Mouse (Mus musculus) stomach, adult 2 months (tissue): ENCODE data around the gene Vwa3a. TPM values are rescaled to one million over a fixed set of nuclear protein-coding genes. Genes with fewer than 3 reads are reported as not detected.

ENCODE experiments used
- polyA plus RNA-seq: library from polyadenylated mRNA; depleted of rRNA; stranded (reverse); fragments of >200 nt; gene quantifications from 2 replicates; pipeline ENCODE4 v1.2.3, GENCODE M21; 2012; rRNA removed

The Vwa3a gene
- 0.10 and 0.35 TPM in 2 replicates for polyA plus RNA-seq

DNA sequence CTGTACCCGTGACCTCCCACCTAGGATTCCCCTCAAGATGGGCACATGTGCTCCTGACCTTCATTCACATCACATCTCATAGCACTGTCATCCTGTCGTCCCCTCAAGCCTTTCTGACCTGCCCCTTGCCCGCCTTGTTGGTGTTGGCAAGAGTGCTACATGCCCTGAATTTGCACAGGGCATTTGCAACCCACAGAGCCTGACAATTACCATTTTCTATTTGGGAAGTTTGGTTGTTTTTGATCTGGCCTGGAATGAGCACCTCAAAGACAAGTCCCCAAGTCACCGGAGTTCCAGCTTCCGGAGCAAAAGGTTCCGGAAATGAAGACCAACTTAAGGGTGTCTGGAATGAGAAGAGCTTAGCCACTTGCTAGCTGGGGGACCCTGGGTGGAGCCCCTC lies at the start of gene Vwa3a:
Vwa3a (plus strand) TSS at position 301 of the 400 bp plus-strand sequence.

DNA sequence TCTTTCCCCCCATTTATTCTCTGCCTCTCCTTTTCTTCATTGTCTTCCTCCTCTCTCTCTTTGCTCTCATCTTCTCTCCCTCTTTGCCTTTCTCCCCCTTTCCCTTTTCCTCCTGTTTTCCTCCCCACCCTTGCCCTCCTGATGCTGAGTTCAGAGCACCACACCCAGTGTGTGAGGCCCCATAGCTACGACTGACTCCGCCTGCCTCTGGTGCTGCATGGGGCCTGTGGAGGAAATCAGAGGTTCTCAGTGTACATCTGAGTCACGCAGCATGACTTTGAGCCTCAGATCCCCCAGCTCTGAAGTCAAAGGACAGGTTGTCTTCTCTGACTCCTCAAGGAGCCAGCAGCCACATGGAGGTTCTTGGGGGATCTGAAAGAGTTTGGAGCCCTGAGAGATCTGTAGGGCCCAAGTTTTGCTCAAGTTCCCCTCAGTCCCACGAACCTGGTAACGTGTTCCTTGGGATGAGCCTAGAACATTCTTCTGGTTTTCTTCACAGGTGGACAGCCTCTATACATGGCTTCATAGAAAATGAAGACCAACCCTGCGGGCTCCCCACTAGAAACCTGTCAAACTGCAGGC lies 72.8 kb downstream of the Vwa3a start, which contains the start of gene Gm5737:
Gm5737 (plus strand) TSS at position 532 of the 582 bp plus-strand sequence.

DNA sequence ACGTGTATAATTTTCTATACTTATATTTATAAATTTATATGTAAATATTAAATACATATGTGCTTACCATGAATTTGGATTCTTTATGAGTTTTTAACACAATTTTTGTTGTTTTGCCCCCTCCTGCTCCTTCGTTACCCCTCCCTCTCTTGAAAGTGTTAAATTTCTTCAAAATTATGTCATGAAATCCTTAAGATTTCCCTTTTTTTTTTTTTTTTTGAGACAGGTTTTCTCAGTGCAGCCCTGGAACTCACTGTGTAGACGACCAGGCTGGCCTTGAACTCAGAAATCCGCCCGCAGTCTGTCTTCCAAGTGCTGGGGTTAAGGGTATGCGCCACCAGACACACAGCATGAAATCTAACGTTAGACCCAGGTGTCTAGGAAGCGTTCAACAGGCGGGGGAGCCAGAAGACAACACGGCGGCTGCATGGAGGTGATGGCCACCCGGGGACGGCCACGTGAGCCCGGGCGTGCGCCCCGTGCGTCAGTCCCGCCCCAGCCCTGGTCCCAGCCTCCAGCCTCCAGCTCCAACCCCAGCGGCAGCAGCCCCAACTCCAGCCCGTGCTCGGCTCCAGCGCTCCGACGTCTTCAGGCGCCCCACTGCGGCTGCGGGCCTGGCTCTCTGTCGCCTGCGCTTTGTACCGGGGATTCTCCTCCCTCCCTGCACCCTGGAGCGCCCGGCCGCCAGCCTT lies 103.4 kb downstream of the Vwa3a start, which contains the start of gene Eef2k:
Eef2k (plus strand) TSS at position 487 of the 692 bp plus-strand sequence.

Other genes with a start within 250 kb of the Vwa3a start
- gene Uqcrc2, start 104.1 kb upstream of the Vwa3a start, polyA plus RNA-seq: 19.5 and 24.5 TPM in 2 replicates
- gene Pdzd9, start 69.0 kb upstream of the Vwa3a start, polyA plus RNA-seq: not detected in 2 replicates
- gene Mosmo, start 61.7 kb upstream of the Vwa3a start, polyA plus RNA-seq: 6.2 and 10.4 TPM in 2 replicates
- not detected in 2 replicates for gene Gm5737, start 73.0 kb downstream of the Vwa3a start, polyA plus RNA-seq
- 9.4 and 13.1 TPM in 2 replicates for gene Eef2k, start 103.5 kb downstream of the Vwa3a start, polyA plus RNA-seq
- gene Polr3e, start 178.4 kb downstream of the Vwa3a start, polyA plus RNA-seq: 6.7 and 6.9 TPM in 2 replicates
- gene Cdr2, start 243.0 kb downstream of the Vwa3a start, polyA plus RNA-seq: 4.5 and 8.5 TPM in 2 replicates
- 0.13 and 0.23 TPM in 2 replicates for gene Mfsd13b, start 243.2 kb downstream of the Vwa3a start, polyA plus RNA-seq